Mouse (Mus musculus): Measurements from ENCODE around the gene Pld2.

DNA sequence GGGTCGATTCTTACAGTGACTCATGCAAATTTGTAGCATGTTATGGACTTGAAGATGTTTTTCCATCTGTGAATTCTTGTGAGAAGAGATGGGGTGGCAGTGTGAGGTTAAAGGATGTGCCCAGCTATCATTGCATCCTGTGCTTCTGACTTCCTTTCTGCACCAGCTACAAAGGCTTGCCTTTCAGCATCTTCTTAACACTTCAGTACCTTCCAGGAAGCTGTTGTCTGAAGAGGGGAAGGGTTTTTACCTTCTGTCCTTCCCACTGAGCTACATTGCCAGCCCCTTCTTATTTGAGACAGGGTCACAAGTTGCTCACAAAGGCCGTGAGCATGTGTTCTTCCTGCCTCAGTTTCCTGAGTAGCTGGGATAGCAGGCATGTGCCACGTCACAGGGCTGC, 41.1 kb downstream of the Pld2 start:
- TF ChIP-seq POLR2A (IDR thresholded peaks at IDR 0.05; ENCODE audit: extremely low read depth, insufficient read depth, low read length), result no peak
- TF ChIP-seq CTCF (IDR thresholded peaks at IDR 0.05; ENCODE audit: low read depth, low read length), result no peak
